Mouse (Mus musculus) large intestine, adult 2 months (tissue): Measurements from ENCODE around the gene Baat. TPM values are rescaled to one million over a fixed set of nuclear protein-coding genes. Genes with fewer than 3 reads are reported as not detected.
"Not testable (repeated sequence)": the region's sequence is repeated elsewhere in the genome, so short reads cannot be mapped to it uniquely, and the experiment has no call there.

Source experiments
- DNase-seq: peaks from one replicate; pipeline ENCODE4 v3.0.0-alpha.2; 2012; ENCODE audit warnings: low read depth, low spot score
- WGBS: fragments of 180-500 bp; shearing (Covaris S2); methylation state at CpG from one replicate; pipeline ENCODE4 v1.1.7; 2018; 5-methylcytosine and 5-hydroxymethylcytosine counted together
- polyA plus RNA-seq: library from polyadenylated mRNA; depleted of rRNA; stranded (reverse); fragments of >200 nt; gene quantifications from 2 replicates; pipeline ENCODE4 v1.2.3, GENCODE M21; 2012; rRNA removed

Gene Baat
- polyA plus RNA-seq, 1 experiment: 0.99 TPM

DNA sequence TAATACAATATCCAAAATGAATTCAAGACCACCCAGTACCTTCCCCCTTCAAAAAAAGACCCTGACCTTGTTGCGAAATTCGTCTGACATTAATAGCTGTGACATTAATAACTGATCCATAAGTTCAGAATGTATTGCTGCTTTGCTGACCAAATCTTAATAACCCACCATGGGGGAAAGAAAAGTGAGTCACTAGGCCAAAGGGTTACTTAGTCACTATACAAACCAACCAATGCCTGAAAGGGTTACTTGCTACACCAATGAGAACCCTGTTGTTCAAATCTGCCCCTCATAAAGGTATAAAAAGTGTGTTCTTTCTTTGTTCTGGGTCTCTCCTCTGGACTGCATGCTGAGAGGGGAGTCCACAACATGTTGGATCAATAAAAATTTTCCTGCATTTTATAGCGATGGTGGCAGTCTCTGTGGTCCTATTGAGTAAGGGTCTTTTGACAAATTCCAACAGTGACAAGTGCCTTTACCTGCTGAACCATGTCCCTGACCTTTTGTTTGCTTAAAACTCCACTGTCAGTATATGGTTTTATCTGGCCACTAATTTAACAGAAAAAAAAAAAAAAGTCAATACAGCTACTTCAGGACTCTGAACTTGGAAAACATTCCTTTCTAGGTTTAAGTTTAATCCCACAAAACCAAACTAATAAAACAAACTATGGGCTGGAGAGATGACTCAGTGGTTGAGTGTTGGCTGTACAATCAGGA is 20.3 kb downstream of the Baat start:
- 37% methylated on average over 3 of the region's 3 CpGs for WGBS

DNA sequence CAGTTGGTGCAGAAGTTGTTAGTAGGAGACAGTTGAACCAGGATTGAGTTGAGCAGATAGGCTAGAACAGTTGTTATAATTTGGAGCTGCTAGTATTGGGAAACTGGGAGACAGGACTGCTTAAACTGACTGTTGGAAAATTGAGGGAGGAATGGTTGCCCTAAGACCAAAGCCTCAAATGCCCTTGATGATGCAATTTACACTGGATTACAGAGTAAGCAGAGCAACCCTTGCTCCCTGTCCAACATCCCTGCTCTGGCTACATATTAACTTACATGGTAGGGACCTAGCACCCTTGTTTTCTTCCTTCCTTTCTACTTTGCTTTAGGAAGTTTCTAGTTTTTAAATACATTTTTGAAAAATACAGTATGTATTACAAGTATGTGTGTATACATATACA is 20.9 kb downstream of the Baat start:
- DNase-seq: peak; percentile 68

More for the DNA sequence above, 20.3 kb downstream of the Baat start:
- not testable (repeated sequence) for DNase-seq

DNA sequence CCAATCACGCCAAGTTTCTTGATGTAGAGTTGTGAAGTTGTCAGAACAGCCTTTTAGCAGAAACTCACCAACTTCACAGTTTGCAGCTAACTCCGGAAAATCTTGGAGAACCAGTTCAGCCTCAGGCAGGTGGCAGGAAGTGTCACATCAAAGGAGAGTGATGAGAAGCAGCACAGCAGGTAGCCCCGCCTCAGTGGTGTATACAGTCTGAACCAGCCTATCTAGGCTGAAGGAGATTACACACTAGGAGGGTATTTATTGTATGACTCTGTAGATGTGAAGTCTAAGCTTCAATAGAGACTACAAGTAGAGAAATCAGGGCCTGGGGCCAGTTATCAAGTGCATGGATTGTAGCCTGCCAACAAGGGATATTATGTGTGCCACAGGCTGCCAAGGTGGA is 25.5 kb downstream of the Baat start:
- 13% methylated on average over 3 of the region's 3 CpGs for WGBS
- peak; percentile 48 for DNase-seq

- WGBS: 16% methylated on average over 21 of the region's 21 CpGs
- no peak for DNase-seq
Observed at GRCm38 (mm10) chr4:49480104-49480760, 26.1 kb downstream of the Baat start.

DNA sequence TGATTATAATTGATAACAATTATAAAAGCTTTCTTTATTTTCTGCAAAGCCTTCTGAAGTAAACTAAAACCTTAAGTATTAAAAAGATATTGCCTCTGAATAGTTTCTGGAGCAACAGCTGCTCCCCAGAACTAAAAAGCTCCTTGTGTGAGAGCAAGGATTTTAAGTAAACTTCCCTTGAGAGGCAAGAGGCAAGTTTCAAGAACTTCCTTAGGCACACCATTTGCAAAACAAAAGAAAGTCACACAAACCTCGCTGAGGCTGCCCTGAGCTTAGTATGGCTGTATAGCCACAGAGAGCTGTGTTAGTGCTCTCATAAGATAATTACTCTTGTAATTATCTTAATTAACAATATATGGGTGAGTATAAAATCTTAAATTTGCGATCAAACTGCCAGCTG is 27.3 kb downstream of the Baat start:
- WGBS: 20% methylated on average over 2 of the region's 2 CpGs
- DNase-seq: not testable (repeated sequence)

DNA sequence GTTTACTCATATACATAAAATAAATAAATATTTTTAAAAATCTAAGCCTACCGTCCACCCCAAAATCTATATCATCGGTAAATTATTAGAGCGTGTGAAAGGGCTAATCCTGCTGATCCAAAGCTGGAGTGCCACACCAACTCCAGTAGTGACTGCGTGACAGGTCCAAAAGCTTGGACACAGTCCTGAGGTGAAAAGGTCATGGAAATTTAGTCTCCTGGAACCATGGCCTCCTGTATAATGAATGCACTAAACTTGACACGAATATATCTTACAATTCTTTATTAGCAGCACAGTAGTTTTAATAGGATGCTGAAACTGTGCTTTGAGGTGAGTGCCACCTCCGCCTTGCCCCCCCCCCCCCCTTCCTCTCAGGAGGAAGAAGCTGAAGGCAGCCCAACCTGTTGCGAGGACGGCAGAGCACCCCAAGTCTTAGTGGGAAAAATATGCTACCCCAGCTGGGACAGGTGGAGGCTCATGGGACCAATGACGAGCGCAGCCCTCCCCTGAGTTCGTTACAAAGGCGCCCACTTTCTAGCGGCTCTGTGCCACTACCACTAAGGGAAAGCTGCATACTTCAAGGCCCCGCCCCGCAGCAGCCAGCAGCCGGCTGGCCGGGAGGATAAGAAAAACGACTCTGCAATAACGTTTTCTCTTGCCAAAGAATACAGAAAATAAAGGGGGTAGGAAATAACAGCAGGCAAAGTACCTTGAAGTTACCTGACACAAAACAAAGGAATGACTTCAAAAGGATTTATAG is 28.1 kb downstream of the Baat start:
- 21% methylated on average over 19 of the region's 19 CpGs for WGBS
- DNase-seq: no peak

- no peak for DNase-seq
Observed at GRCm38 (mm10) chr4:49474583-49474982, 31.8 kb downstream of the Baat start.

- WGBS: 34% methylated on average over 3 of the region's 3 CpGs
- DNase-seq: no peak
Observed at GRCm38 (mm10) chr4:49473435-49474100, 32.8 kb downstream of the Baat start, which contains the start of gene Acnat1. Gene Acnat1, minus strand, starts transcription at chr4:49473912.

GRCm38 (mm10) chr4:49469435-49470151 is 36.8 kb downstream of the Baat start:
- WGBS: 39% methylated on average over 3 of the region's 3 CpGs

GRCm38 (mm10) chr4:49467360-49467759 is 39.0 kb downstream of the Baat start:
- no peak for DNase-seq
- 92% methylated on average over 6 of the region's 6 CpGs for WGBS

More at GRCm38 (mm10) chr4:49469435-49470151, 36.8 kb downstream of the Baat start:
- no peak for DNase-seq

DNA sequence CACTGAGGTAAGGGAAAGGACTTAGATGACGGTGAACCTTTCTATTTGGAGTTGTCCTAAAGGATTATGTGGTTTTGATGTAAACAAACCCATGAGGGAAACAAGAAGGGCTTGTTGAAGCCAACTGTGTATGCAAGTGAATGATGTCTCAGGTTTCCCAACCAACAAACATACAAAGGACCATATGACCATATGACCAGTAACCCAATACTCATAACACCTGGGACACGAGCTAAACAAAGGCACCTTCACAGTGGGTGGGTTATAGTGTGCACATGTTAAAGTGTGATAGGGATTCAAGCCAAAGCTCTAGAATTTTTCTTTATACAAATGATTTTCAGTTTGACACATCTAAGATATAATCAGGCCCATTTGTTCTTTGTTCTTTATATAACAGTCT is 50.2 kb downstream of the Baat start:
- WGBS: 80% methylated on average over 2 of the region's 2 CpGs
- no peak for DNase-seq

DNA sequence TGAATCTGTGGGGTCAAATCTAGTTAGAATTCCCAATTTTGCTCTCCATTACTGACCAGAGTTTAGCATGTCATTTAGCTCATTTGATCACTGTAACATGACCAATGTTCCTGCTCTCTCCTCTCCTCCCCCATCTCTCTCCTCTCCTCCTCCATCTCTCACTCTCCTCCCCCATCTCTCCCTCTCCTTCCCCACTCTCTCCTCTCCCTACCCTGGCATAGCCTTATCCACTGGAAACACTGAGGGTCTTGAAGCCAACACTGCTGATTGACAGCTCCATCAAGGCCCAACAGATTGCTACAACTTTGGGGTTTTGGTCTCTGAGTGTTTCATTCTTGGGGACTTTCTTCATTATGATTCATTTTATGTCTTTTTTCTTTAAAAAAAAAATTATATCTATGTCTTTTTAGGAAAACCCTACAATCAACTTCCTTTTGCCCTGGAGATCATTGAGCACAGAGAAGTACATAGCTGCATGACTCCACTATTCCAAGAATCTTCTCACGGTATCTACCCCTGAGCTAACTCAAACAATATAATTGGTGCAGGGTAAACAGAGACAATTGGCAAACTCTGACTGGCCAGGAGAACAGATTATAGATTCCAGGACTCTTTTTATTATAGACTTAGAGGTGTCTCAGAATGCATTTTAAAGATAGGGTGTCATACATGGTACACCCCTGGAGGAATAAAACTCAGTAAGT is 54.4 kb downstream of the Baat start:
- 16% methylated on average over 1 of the region's 1 CpGs for WGBS

GRCm38 (mm10) chr4:49451133-49451847 is 55.1 kb downstream of the Baat start:
- 35% methylated on average over 1 of the region's 1 CpGs for WGBS
- DNase-seq: not testable (repeated sequence)

More for the DNA sequence above, 54.4 kb downstream of the Baat start:
- DNase-seq: no peak

Other genes with a start within 250 kb of the Baat start
- gene Acnat2, start 98.4 kb downstream of the Baat start, polyA plus RNA-seq: not detected in 2 replicates
- 6.5 and 11.9 TPM in 2 replicates for gene Acnat1, start 32.6 kb downstream of the Baat start, polyA plus RNA-seq
- 6.1 and 6.2 TPM in 2 replicates for gene Mrpl50, start 14.5 kb upstream of the Baat start, polyA plus RNA-seq
- 0.20 and 0.32 TPM in 2 replicates for gene Zfp189, start 14.6 kb upstream of the Baat start, polyA plus RNA-seq
- gene Aldob, start 43.0 kb upstream of the Baat start, polyA plus RNA-seq: 636 and 1,290 TPM in 2 replicates
- gene Tmem246, start 91.3 kb upstream of the Baat start, polyA plus RNA-seq: 48.5 and 62.8 TPM in 2 replicates
- gene Rnf20, start 125.4 kb upstream of the Baat start, polyA plus RNA-seq: 7.6 and 14.6 TPM in 2 replicates
- not detected in 2 replicates for gene Ppp3r2, start 175.5 kb upstream of the Baat start, polyA plus RNA-seq